Mouse (Mus musculus) ES-E14 (cell line): ENCODE results near the gene Tmem214. TPM values are rescaled to one million over a fixed set of nuclear protein-coding genes. Genes with fewer than 3 reads are reported as not detected.

Source experiments
- DNase-seq: peaks from one replicate; pipeline ENCODE4 v3.0.0-alpha.2; 2013; ENCODE audit warnings: low read depth, low spot score
- H3K27ac ChIP-seq: 2 replicates; pipeline ENCODE4 v1.5.1; 2012; ENCODE audit warnings: low read depth, mild to moderate bottlenecking, low read length, moderate library complexity, mixed read lengths; ENCODE audit not compliant: poor library complexity, insufficient read depth, severe bottlenecking
- H3K36me3 ChIP-seq: 2 replicates; pipeline ENCODE4 v1.6.1; 2012; ENCODE audit warnings: mild to moderate bottlenecking, low read length, moderate library complexity, mixed read lengths; ENCODE audit not compliant: control insufficient read depth, poor library complexity, insufficient read depth, severe bottlenecking
- H3K4me1 ChIP-seq, 2 experiments: fragments of 150-350 bp in 1 of 2; sonication (generic) in 1 of 2; 2 replicates each; pipeline ENCODE4 v1.6.1; 2012; ENCODE audit warnings: low read length in 2 of 2, mild to moderate bottlenecking in 1 of 2, mixed read lengths in 1 of 2; ENCODE audit not compliant: control insufficient read depth in 2 of 2, insufficient read depth in 2 of 2, poor library complexity in 1 of 2
- H3K4me3 ChIP-seq, 2 experiments: fragments of 150-350 bp in 1 of 2; sonication (generic) in 1 of 2; 2 replicates each; pipeline ENCODE4 v1.5.1; 2012; ENCODE audit warnings: low read length in 2 of 2, low read depth in 1 of 2, mild to moderate bottlenecking in 1 of 2, mixed read lengths in 1 of 2; ENCODE audit not compliant: insufficient read depth in 1 of 2, poor library complexity in 1 of 2, severe bottlenecking in 1 of 2
- H3K9ac ChIP-seq: 2 replicates; pipeline ENCODE4 v1.6.1; 2012; ENCODE audit warnings: low read depth, mild to moderate bottlenecking, low read length, mixed read lengths; ENCODE audit not compliant: poor library complexity, insufficient read depth, severe bottlenecking
- H3K9me3 ChIP-seq: fragments of 150-350 bp; sonication (generic); 2 replicates; pipeline ENCODE4 v1.6.1; 2012; ENCODE audit warnings: low read depth, mild to moderate bottlenecking, low read length; ENCODE audit not compliant: control insufficient read depth, insufficient read depth
- CHD2 ChIP-seq: IDR thresholded peaks from 2 replicates; pipeline ENCODE4 v1.6.1; 2014; ENCODE audit warnings: mild to moderate bottlenecking, low read depth, low read length, inconsistent platforms
- HCFC1 ChIP-seq: IDR thresholded peaks from 2 replicates; pipeline ENCODE4 v1.6.1; 2012; ENCODE audit warnings: low read length, inconsistent platforms, borderline replicate concordance; ENCODE audit not compliant: insufficient read depth
- MAFK ChIP-seq: IDR thresholded peaks from 2 replicates; pipeline ENCODE4 v1.6.1; 2014; ENCODE audit warnings: mild to moderate bottlenecking, low read depth, low read length, inconsistent platforms; ENCODE audit not compliant: insufficient read depth
- ZC3H11A ChIP-seq: IDR thresholded peaks from 2 replicates; pipeline ENCODE4 v1.6.1; 2012; ENCODE audit warnings: low read depth, mild to moderate bottlenecking, inconsistent platforms, low read length, borderline replicate concordance
- ZNF384 ChIP-seq: IDR thresholded peaks from 2 replicates; pipeline ENCODE4 v1.6.1; 2012; ENCODE audit warnings: low read depth, low read length, inconsistent platforms
- in situ Hi-C, 2 experiments: fragments of 600-800 bp; cut with MboI; formaldehyde crosslinking; loops; one replicate each; pipeline ENCODE4 v1.15.1; 2025; ENCODE audit warnings: low sequenced_read_pairs in 2 of 2, inconsistent platforms in 1 of 2; ENCODE audit not compliant: unreplicated experiment in 2 of 2
- total RNA-seq: library from RNA; depleted of rRNA; stranded (reverse); fragments of 300-350 nt; gene quantifications from 2 replicates; pipeline ENCODE4 v1.2.3, GENCODE M21; 2012

Tmem214 gene
- total RNA-seq, 1 experiment = 66.9 TPM

DNA sequence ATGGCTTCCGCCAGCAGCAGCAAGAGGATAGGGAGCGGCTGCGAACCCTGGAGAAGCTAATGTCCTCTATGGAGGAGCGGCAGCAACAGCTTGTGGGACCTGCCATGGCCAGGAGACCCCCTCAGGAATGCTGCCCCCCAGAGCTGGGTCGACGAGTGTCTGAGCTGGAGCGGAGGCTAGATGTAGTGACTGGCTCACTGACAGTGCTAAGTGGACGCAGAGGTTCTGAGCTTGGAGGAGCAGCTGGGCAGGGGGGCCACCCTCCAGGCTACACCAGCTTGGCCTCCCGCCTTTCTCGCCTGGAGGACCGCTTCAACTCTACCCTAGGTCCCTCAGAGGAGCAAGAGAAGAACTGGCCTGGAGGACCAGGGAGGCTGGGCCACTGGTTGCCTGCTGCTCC, 49.5 kb downstream of the Tmem214 start:
- H3K9me3 ChIP-seq = no peaks in the 10 kb centered on the region
- H3K4me3 ChIP-seq = peak overlapping the region; percentile 6 to 13; a peak in 1 of 4 replicates
- H3K4me1 ChIP-seq = peaks cover 6 to 50% of the 10 kb centered on the region in 2 experiments
- in situ Hi-C loops = no loop called here
- H3K27ac ChIP-seq = no peak overlapping the region
- no peak for DNase-seq
- H3K9ac ChIP-seq = 0 out of 2 replicates have a peak overlapping the region, but pooled peaks have one; percentile 22
- H3K36me3 ChIP-seq = no peaks in the 10 kb centered on the region; the same call in 1 of the 2 replicates
- TF ChIP-seq ZNF384 = no peak
- TF ChIP-seq ZC3H11A = no peak
- no peak for TF ChIP-seq MAFK
- no peak for TF ChIP-seq HCFC1
- TF ChIP-seq CHD2 = no peak

DNA sequence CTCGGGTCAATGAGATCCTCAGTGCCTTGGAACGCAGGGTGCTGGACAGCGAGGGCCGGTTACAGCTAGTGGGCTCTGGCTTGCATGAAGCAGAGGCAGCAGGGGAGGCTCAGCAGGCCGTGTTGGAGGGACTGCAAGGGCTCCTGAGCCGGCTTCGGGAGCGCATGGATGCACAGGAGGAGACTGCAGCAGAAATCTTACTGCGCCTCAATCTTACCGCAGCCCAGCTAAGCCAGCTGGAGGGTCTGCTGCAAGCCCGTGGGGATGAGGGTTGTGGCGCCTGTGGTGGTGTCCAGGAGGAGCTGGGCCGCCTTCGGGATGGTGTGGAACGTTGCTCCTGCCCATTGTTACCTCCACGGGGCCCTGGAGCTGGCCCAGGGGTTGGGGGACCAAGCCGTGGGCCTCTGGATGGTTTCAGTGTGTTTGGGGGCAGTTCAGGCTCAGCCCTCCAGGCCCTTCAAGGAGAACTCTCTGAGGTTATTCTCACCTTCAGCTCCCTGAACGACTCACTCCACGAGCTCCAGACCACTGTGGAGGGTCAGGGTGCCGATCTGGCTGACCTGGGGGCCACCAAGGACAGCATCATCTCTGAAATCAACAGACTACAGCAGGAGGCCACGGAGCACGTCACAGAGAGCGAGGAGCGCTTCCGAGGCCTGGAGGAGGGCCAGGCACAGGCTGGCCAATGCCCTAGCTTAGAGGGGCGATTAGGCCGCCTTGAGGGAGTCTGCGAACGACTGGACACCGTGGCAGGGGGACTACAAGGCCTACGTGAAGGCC, 50.3 kb downstream of the Tmem214 start:
- peak overlapping the region; percentile 6 to 13; a peak in 1 of 4 replicates for H3K4me3 ChIP-seq
- no peaks in the 10 kb centered on the region for H3K9me3 ChIP-seq
- H3K36me3 ChIP-seq = no peaks in the 10 kb centered on the region; the same call in 1 of the 2 replicates
- H3K27ac ChIP-seq = no peak overlapping the region
- peaks cover 2 to 43% of the 10 kb centered on the region in 2 experiments; a peak in 3 of 4 replicates for H3K4me1 ChIP-seq
- in situ Hi-C loops = no loop called here
- 0 out of 2 replicates have a peak overlapping the region, but pooled peaks have one; percentile 22 for H3K9ac ChIP-seq
- no peak for TF ChIP-seq HCFC1
- no peak for DNase-seq

DNA sequence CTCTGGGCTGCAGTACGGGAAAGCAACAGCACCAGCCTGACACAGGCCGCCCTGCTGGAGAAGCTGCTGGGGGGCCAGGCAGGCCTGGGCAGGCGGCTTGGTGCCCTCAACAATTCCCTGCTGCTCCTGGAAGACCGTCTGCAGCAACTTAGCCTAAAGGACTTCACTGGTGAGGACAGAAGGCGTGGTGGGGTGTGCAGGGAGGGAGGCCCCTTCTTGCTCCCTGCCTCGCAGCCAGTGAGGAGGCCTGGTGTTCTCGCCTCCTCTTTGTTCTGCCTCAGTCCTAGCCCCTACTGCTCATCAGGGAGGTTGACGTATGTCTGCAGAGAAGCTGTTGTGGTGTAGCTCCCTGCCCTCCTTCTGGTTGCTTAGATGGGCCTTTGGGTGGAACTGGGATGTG, 50.9 kb downstream of the Tmem214 start:
- no peak overlapping the region for H3K9ac ChIP-seq
- H3K27ac ChIP-seq = no peak overlapping the region
- peaks cover 2 to 38% of the 10 kb centered on the region in 2 experiments; a peak in 3 of 4 replicates for H3K4me1 ChIP-seq
- in situ Hi-C loops = no loop called here
- DNase-seq = no peak
- no peaks in the 10 kb centered on the region; the same call in 1 of the 2 replicates for H3K36me3 ChIP-seq
- no peaks in the 10 kb centered on the region for H3K9me3 ChIP-seq
- no peak overlapping the region for H3K4me3 ChIP-seq
- no peak for TF ChIP-seq HCFC1

DNA sequence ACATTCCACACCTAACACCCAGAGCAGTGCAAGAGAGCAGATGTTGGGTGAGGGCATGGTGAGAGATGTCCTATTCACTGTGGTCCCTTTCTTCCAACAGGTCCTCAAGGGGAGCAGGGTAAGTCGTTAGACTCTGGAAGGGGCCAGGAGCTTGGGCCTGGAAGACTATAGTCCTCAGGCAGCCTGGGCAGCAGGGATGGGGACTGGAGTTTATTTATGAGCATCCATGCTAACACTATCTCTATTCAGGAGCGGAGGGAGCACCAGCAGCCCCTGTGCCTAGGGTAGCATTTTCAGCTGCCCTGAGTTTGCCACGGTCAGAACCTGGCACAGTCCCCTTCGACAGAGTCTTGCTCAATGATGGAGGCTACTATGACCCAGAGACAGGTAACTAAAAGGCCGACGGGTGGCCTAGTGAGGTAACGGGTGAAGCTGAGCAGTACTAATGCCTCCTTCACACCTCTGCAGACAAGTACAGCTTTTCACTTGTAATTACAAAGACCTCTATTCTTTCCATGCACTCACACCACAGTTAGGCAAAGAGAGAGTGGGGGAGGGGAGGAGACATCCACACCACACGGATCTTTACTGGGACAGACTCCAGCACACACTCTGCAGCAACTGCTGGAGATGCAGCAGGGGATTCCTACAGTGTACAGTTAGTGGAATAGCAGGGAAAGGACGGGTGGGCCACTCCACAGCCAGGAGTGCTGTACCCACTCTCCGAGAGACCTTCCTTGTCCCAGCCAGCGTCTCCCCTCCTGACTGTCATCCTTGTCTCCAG, 52.2 kb downstream of the Tmem214 start:
- H3K4me3 ChIP-seq = peak overlapping the region in 1 of 2 experiments; percentile 54; a peak in 1 of 4 replicates
- H3K4me1 ChIP-seq = peaks cover 2 to 38% of the 10 kb centered on the region in 2 experiments; a peak in 3 of 4 replicates
- TF ChIP-seq MAFK = no peak
- TF ChIP-seq CHD2 = no peak
- TF ChIP-seq ZNF384 = no peak
- TF ChIP-seq ZC3H11A = no peak
- no peak for TF ChIP-seq HCFC1
- H3K27ac ChIP-seq = no peak overlapping the region
- no peaks in the 10 kb centered on the region for H3K9me3 ChIP-seq
- H3K36me3 ChIP-seq = no peaks in the 10 kb centered on the region; the same call in 1 of the 2 replicates
- peak overlapping the region; percentile 35; the same call in 1 of the 2 replicates for H3K9ac ChIP-seq
- no peak for DNase-seq
- in situ Hi-C loops = no loop called here
